In genomic region chr12:69087928-69088609, GRCm38 (mm10) we compare ENCODE assay signal across 9 mouse cellular contexts.
DNase-seq lines count a peak whose midpoint lies in the region; ATAC-seq and TF ChIP-seq lines count a peak whose summit lies in the region.
"Had no signal": no experiment of that assay in that cellular context is flagged by ENCODE, and none has a peak within 500 bp of the region (broad histone marks: within the 10 kb centered on the region; RNA-seq: fewer than 3 reads in every experiment).

No protein-coding gene starts in this region.

- TF ChIP-seq POLR2A in limb, embryonic 14.5 days (IDR thresholded peaks at IDR 0.05; ENCODE audit: borderline replicate concordance, extremely low read depth, insufficient read depth, insufficient read length): no peak

- intact Hi-C loops in heart, postnatal 10 days (cut with DNase I): loop anchor here (2.0 to 10.0 kb wide), 2 partner anchors 135 to 213 kb away; no protein-coding TSS in a partner anchor

- no peak for ATAC-seq in kidney, embryonic 15.5 days (replicated peaks; ENCODE audit: low FRiP score)
- ATAC-seq in limb, embryonic 14.5 days (ENCODE audit: low FRiP score, low read depth): no peak
- ATAC-seq in megakaryocyte, adult 5-6 weeks (ENCODE audit: poor library complexity, severe bottlenecking): no peak

- H3K4me2 ChIP-seq in kidney, embryonic 15.5 days: 0 out of 2 replicates have a peak overlapping the region, but pooled peaks have one; percentile 17
- no peak overlapping the region for H3K4me2 ChIP-seq in limb, embryonic 14.5 days (replicated peaks; ENCODE audit: low read depth, low read length, severe bottlenecking)
- H3K4me2 ChIP-seq: embryonic facial prominence, embryonic 12.5 days had no signal

- no peaks in the 10 kb centered on the region for H3K9me3 ChIP-seq in kidney, embryonic 15.5 days (replicated peaks)
- H3K9me3 ChIP-seq in limb, embryonic 14.5 days (ENCODE audit: control insufficient read depth, low read length): no peaks in the 10 kb centered on the region
- H3K9me3 ChIP-seq: embryonic facial prominence, embryonic 12.5 days had no signal

- no peak overlapping the region for H3K9ac ChIP-seq in kidney, embryonic 15.5 days
- H3K9ac ChIP-seq in limb, embryonic 14.5 days (ENCODE audit: low read depth, low read length, severe bottlenecking): no peak overlapping the region
- H3K9ac ChIP-seq: embryonic facial prominence, embryonic 12.5 days had no signal

- DNase-seq in kidney, adult 11 months: no peak
- peak; percentile 61 for DNase-seq in ES-CJ7 (ENCODE audit: low read depth, low spot score)
- peak; percentile 71 to 78 for DNase-seq in cerebellum, postnatal 14 days
- peak; percentile 39 to 72 for DNase-seq in heart, postnatal 10 days
- peak; percentile 76 for DNase-seq in limb, embryonic 14.5 days (ENCODE audit: low spot score)
- DNase-seq in gastrocnemius, postnatal 25 days: no peak

- H3K36me3 ChIP-seq in kidney, embryonic 15.5 days: no peaks in the 10 kb centered on the region
- H3K36me3 ChIP-seq in limb, embryonic 14.5 days (ENCODE audit: control insufficient read depth, insufficient read depth, low read length): no peaks in the 10 kb centered on the region
- H3K36me3 ChIP-seq: embryonic facial prominence, embryonic 12.5 days had no signal

- H3K4me3 ChIP-seq in kidney, embryonic 15.5 days (replicated peaks): no peak overlapping the region
- H3K4me3 ChIP-seq in limb, embryonic 14.5 days (replicated peaks; ENCODE audit: low read length): no peak overlapping the region
- H3K4me3 ChIP-seq: embryonic facial prominence, embryonic 12.5 days had no signal

- H3K27me3 ChIP-seq in kidney, embryonic 15.5 days: no peaks in the 10 kb centered on the region
- H3K27me3 ChIP-seq in limb, embryonic 14.5 days (ENCODE audit: control insufficient read depth, insufficient read depth, low read length): no peaks in the 10 kb centered on the region; the same call in 1 of the 2 replicates

- no peak overlapping the region for H3K27ac ChIP-seq in kidney, embryonic 15.5 days
- no peak overlapping the region for H3K27ac ChIP-seq in limb, embryonic 14.5 days (replicated peaks; ENCODE audit: low read depth, low read length)
- H3K27ac ChIP-seq: embryonic facial prominence, embryonic 12.5 days had no signal

- peaks cover 11% of the 10 kb centered on the region; the same call in 1 of the 2 replicates for H3K4me1 ChIP-seq in kidney, embryonic 15.5 days
- H3K4me1 ChIP-seq in limb, embryonic 14.5 days (ENCODE audit: control insufficient read depth, insufficient read depth, low read length): peaks cover 18% of the 10 kb centered on the region

- 71% methylated on average over 9 of the region's 9 CpGs for WGBS in kidney, embryonic 15.5 days
- WGBS in limb, embryonic 14.5 days: 67% methylated on average over 9 of the region's 9 CpGs

Comparison
In these comparisons a context has a peak if more than half of its experiments do, and no peak if none do; other contexts are left out.
1. DNase-seq: peak in ES-CJ7 (single experiment), cerebellum, postnatal 14 days (2 of 2), heart, postnatal 10 days (2 of 2) and limb, embryonic 14.5 days (single experiment); none in kidney, adult 11 months (single experiment) and gastrocnemius, postnatal 25 days (single experiment).